Mouse (Mus musculus) cerebral cortex, adult 2 months (tissue): ENCODE results near the gene Mrpl1.

Experiments used
- WGBS: fragments of 180-500 bp; shearing (Covaris S2); methylation state at CpG from one replicate; pipeline ENCODE4 v1.1.7; 2018; 5-methylcytosine and 5-hydroxymethylcytosine counted together

Mrpl1 gene

GRCm38 (mm10) chr5:96206897-96207296 is 2.4 kb upstream of the Mrpl1 start:
- WGBS = 25% methylated on average over 2 of the region's 2 CpGs

DNA sequence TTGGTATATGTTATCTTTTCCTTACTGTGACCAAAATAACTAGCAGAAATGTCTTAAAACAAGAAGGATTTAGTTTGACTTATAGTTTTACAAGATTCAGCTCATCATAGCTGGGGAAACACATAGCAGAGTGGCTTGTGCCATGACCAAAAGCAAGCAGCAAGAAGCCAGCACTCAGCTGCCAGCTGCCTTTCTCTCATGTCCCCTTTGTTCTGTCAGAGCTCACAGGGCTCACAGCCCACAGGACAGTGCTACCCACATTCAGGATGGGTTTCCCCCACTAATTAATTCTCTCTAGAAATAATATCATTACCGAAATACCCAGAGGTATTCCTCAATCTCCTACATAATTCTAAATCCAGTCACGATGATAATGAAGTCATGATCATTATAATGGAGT is 1.8 kb upstream of the Mrpl1 start:
- 77% methylated on average over 2 of the region's 2 CpGs for WGBS

DNA sequence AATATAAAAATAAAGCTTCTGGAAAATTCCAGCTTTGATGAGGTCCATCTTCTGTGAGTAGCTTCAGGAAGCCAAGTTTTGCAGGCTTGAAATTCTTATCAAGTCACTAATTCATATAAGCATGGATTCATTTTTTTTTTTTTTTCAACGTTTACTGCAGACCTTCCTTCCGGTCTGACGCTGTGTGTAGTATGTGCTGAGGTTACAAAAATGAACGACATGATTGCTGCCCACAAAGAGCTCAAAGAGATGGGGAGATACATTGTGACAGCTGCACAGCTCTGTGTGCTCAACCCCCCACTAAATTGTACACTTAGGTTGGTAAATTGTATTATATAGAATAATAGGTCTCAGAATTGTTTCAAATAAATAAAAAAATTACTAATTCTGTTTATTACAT is 750 bp upstream of the Mrpl1 start:
- 55% methylated on average over 4 of the region's 4 CpGs for WGBS

DNA sequence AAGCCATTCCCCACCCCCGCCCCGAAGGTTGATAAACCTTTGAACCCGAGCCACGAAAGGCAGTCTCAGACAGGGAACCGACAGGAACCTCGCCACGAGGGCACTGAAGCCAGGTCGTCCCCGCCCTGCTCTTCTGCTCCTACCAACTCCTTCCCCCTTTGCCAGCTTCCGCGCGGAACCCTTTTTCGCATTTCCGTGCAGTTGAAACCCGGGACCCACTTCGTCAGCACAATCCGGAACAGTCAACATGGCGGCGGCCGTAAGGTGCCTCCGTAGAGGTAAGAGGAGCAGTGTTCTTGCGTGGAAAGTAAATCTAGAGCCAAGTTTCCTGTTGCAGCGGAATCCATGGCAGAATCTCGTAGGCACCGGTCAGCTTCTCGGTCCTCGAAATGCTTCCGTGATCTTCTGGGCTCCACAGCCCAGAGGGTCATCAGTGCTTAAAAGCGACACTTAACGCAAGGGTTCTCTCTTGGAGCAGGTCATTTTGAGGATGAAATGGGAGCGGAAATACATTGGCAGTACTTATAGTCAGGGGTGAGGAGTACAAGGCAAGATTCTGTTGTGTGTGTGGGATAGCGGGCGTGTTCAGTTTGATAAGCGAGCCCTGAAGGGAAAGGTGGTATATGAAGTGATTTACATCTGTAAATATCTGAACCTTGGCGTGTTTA is 757 bp downstream of the Mrpl1 start:
- WGBS = under 1% methylated on average over 35 of the region's 35 CpGs

- WGBS = 71% methylated on average over 3 of the region's 3 CpGs
Observed at GRCm38 (mm10) chr5:96218648-96219047, 9.4 kb downstream of the Mrpl1 start.

DNA sequence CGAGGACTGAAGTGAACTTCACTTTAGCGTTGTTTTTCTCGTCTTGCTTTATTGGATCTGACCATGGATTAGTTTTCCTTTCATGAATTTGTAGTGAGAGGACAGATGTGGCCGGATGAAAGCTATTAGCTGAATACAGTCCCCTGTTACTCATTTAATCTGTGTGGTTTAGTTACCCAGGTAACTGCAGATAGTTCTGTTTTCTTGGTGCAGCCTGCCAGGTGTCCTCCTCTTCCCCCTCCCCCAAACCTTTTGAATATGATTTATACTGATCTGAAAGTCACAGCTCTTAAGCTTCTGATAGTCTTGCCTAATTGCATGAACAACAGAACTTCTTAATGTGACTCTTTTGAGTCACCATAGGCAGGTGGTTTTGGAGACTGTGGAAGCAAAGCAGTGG is 10.2 kb downstream of the Mrpl1 start:
- WGBS = 83% methylated on average over 4 of the region's 4 CpGs

DNA sequence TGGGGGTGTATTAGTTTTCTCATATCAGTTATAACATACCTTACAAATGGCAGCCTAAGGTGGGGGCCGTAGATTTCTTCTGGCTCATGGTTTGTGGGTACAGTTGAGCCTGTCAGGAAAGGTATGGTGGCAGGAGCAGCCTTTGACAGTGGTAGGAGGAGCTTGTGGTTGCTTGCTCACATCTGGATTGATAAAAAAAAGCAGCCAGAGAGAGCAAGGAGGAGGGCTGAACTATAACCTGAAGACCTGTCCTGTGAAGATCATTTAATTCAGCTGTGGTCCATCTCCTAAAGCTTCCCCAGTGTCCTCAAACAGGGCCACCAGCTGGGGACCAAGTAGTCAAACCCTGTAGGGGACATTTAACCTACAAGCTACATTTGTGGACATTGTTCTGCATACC is 12.0 kb downstream of the Mrpl1 start:
- WGBS = 100% methylated on average over 1 of the region's 1 CpGs

- WGBS = 39% methylated on average over 5 of the region's 5 CpGs
Observed at GRCm38 (mm10) chr5:96221812-96222585, 12.7 kb downstream of the Mrpl1 start.

DNA sequence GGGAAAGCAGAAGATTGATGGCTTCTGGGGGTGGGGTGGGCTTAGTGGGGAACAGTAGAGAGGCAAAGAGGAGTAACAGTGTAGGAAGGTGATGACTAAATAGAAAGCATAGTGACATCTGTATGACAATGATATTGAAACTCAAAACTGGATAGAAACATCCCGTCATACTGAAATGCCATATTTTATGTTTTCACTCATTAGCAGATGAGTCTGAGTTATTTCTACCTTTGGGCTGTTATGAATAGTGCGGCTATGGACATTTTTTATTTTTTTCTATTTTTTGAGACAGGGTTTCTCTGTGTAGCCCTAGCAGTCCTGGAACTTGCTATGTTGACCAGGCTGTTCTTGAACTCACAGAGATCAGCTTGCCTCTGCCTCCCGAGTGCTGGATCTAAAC is 13.7 kb downstream of the Mrpl1 start:
- WGBS = 94% methylated on average over 3 of the region's 3 CpGs

- WGBS = 75% methylated on average over 8 of the region's 8 CpGs
Observed at GRCm38 (mm10) chr5:96226490-96226889, 17.2 kb downstream of the Mrpl1 start.

DNA sequence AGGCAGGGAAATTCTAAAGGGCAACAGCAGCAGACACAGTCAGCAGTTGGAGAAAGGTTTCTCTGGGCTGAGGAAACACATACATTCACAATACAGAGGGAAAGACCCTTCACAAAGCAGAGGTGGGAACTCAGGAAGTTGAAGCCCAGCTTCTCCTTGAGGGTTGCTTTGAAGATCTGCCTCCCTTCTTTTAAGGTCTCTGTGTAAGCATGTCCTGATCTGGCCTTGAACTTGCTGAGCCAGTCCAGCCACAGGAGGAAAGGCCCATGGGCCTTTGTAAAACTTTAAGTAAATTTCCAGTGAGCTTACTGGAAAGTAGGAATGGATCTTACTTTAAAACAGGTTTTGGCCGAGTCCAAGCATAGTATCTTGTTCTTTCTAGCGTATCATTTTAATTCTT is 19.7 kb downstream of the Mrpl1 start:
- WGBS = 97% methylated on average over 2 of the region's 2 CpGs

DNA sequence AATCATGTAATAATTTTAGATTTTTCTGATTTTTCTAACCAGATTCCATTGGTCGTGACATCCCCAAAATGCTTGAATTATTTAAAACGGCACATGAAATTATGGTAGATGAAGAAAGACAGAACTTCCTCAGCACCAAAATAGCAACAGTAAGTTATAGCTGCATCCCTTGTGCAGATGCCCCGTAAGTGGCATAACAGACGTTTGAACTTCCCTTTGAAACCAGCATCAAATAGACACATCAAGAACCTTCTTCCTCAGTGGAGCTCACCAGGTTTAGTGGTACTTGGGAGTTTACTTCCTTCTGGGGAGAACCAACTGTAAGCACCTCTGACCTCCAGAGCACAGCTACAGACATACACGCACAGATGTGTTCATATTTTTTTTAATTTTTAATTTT is 29.5 kb downstream of the Mrpl1 start:
- 87% methylated on average over 5 of the region's 5 CpGs for WGBS

- 83% methylated on average over 1 of the region's 1 CpGs for WGBS
Observed at GRCm38 (mm10) chr5:96240856-96241255, 31.6 kb downstream of the Mrpl1 start.

DNA sequence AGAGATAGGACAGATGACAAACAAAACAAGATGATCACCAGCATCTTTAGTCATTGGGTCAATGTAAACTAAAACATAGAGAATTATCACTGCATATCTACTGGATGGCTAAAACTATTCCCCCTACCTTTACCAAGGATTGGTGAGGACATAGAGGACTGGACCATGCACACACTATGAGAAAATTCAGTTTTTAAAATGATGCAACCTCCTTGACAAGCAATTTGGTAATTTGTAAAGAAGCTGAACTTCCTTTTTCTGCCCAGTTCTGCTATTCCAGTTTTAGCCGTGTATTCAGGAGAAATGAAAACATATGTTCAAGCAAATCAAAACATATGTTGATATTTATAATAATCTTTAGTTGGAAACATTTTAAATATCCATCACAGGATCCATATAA is 35.2 kb downstream of the Mrpl1 start:
- 57% methylated on average over 1 of the region's 1 CpGs for WGBS

GRCm38 (mm10) chr5:96253995-96254394 is 44.7 kb downstream of the Mrpl1 start:
- 76% methylated on average over 2 of the region's 2 CpGs for WGBS

DNA sequence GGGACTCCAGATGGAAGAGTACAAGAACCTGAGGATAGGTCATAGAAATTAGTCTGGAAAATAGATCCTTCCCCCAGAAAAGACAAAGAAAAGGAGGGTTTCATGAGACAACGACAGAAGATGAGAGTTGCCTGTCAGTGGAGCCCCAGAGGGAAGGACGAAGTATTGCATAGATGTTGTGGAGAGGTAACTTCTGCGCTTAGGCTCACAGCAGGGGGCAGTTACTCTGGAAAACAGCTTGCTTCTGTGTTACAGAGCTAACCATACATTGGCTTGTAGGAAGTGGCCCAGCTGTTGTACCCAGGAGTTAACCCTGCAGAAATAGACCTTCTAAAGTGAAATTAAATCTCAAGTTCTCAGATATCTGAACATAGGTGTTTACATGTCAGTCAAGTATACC is 45.9 kb downstream of the Mrpl1 start:
- 93% methylated on average over 3 of the region's 3 CpGs for WGBS

DNA sequence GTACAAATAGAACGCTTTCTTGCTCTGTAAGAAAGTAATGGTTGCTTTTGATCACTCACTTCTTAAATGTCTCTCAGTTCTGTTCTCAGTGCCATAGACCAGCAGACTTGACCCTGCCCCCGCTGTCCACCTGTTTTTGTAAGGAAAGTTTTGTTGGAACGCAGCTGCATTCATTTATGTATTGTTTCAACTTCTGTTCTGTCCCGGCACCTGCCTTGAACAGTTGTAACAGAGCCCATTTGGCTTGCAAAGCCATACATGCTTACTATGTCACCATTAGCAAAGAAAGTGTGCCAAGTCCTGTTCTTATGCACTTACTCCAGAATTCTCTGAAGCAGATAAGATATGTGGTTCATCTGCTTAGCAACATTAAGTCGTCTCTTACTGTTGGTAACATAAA is 48.9 kb downstream of the Mrpl1 start:
- WGBS = 87% methylated on average over 5 of the region's 5 CpGs

DNA sequence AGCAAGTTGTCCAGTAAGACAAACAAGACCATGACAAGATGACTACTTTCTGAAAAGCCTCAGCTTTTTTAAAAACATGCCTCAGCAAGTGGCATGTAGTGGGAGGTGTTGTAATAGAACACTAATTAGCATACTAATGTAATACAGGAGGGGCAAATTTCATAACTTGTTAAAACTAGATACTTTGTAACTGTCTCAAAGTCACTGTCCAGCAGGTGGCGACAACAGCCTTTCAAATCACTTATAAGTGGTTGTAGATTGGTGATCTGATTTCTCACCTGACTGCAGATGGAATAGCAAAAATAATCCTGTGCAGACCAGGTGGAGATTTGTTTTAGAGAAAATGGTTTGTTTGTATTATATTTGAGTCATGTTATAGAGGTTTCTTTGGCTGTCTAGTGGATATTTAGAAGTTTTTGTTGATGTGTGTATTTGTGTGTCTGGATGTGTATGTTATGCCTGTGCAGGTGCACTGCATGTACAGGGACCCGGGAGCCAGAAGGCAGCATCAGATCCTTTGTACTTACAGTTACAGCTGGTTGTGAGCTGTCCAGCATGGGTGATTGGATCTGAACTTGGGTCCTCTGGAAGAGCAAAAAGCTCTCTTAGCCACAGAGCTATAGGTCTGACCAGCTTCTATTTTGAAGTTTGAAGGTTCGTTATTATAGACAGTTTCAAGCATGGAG is 57.9 kb downstream of the Mrpl1 start:
- 55% methylated on average over 3 of the region's 3 CpGs for WGBS

DNA sequence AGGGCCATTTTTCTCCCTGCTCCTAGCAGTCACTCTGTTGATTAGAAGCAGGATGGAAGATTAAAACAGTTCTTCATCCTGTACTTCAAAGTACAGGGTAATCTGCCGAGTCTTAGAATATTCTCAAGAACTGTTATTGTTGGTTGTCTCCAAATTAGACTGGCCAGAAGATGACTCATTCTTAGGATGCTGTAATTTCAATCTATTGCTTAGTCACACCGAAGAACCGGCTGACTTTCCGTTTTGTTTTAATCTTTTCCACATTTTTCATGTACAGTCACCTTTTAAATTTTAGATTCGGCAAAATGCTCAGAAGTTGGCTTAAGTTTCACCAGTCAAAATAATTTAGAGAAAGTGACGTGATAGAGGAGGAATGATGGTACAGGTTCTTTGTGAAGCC is 61.8 kb downstream of the Mrpl1 start:
- WGBS = 49% methylated on average over 6 of the region's 6 CpGs

- WGBS = 81% methylated on average over 8 of the region's 8 CpGs
Observed at GRCm38 (mm10) chr5:96305786-96306185, 96.5 kb downstream of the Mrpl1 start.

GRCm38 (mm10) chr5:96306271-96306670 is 97.0 kb downstream of the Mrpl1 start:
- WGBS = 95% methylated on average over 1 of the region's 1 CpGs

- WGBS = 81% methylated on average over 5 of the region's 5 CpGs
Observed at GRCm38 (mm10) chr5:96306826-96307225, 97.5 kb downstream of the Mrpl1 start.

GRCm38 (mm10) chr5:96308086-96308485 is 98.8 kb downstream of the Mrpl1 start:
- WGBS = 51% methylated on average over 13 of the region's 13 CpGs
